Mouse (Mus musculus) heart, embryonic 14.5 days (tissue): ENCODE results near the gene Rpl36a-ps1. TPM values are rescaled to one million over a fixed set of nuclear protein-coding genes. Genes with fewer than 3 reads are reported as not detected.
A peak's percentile ranks its signal among the peaks of the same experiment; 100 is the strongest.

Experiments
- ATAC-seq: fragments of 200-750 bp; cut with Nextera tagmentation; 2 replicates; pipeline ENCODE4 v1.8.0; 2017; ENCODE audit warnings: low read depth, moderate TSS enrichment; ENCODE audit not compliant: insufficient number of reproducible peaks, insufficient read depth, low FRiP score
- H3K27ac ChIP-seq, 2 experiments: fragments of 200-500 bp in 1 of 2; fragments of 300-500 bp in 1 of 2; sonication (generic) in 1 of 2; replicated peaks in 1 of 2; 2 replicates each; pipeline ENCODE4 v1.5.1; 2012 to 2014; ENCODE audit warnings: low read depth in 2 of 2, low read length in 2 of 2, control low read depth in 1 of 2, mild to moderate bottlenecking in 1 of 2, mixed read lengths in 1 of 2; ENCODE audit not compliant: control insufficient read depth in 1 of 2, insufficient read depth in 1 of 2
- H3K27me3 ChIP-seq: fragments of 300-500 bp; sonication (generic); 2 replicates; pipeline ENCODE4 v1.6.1; 2014; ENCODE audit warnings: mild to moderate bottlenecking, low read length, control low read depth; ENCODE audit not compliant: control insufficient read depth, insufficient read depth
- H3K36me3 ChIP-seq: fragments of 300-500 bp; sonication (generic); 2 replicates; pipeline ENCODE4 v1.6.1; 2014; ENCODE audit warnings: mild to moderate bottlenecking, control low read depth, low read length, mixed read lengths; ENCODE audit not compliant: control insufficient read depth, insufficient read depth
- H3K4me1 ChIP-seq, 2 experiments: fragments of 200-500 bp in 1 of 2; fragments of 300-500 bp in 1 of 2; sonication (generic) in 1 of 2; 2 replicates each; pipeline ENCODE4 v1.6.1; 2012 to 2014; ENCODE audit warnings: low read length in 2 of 2, control low read depth in 1 of 2, mixed read lengths in 1 of 2; ENCODE audit not compliant: control insufficient read depth in 2 of 2, insufficient read depth in 2 of 2
- H3K4me2 ChIP-seq: fragments of 300-500 bp; sonication (generic); 2 replicates; pipeline ENCODE4 v1.6.1; 2014; ENCODE audit warnings: mild to moderate bottlenecking, low read length
- H3K4me3 ChIP-seq, 2 experiments: fragments of 200-500 bp in 1 of 2; fragments of 300-500 bp in 1 of 2; sonication (generic) in 1 of 2; 2 replicates each; pipeline ENCODE4 v1.5.1; 2012 to 2014; ENCODE audit warnings: low read length in 2 of 2, mild to moderate bottlenecking in 2 of 2, control low read depth in 1 of 2, low read depth in 1 of 2, moderate library complexity in 1 of 2; ENCODE audit not compliant: control insufficient read depth in 1 of 2, insufficient read depth in 1 of 2
- H3K9ac ChIP-seq: fragments of 300-500 bp; sonication (generic); 2 replicates; pipeline ENCODE4 v1.6.1; 2014; ENCODE audit warnings: mild to moderate bottlenecking, low read length
- H3K9me3 ChIP-seq: fragments of 300-500 bp; sonication (generic); 2 replicates; pipeline ENCODE4 v1.6.1; 2016; ENCODE audit warnings: low read length, control low read depth; ENCODE audit not compliant: control insufficient read depth
- WGBS: fragments of 180-500 bp; shearing (Covaris S2); extraction: QIAGEN DNeasy Blood & Tissue Kit; methylation state at CpG from one replicate; pipeline ENCODE4 v1.1.7; 2014; 5-methylcytosine and 5-hydroxymethylcytosine counted together
- polyA plus RNA-seq: library from polyadenylated mRNA; unstranded; fragments of >200 nt; fragmentation: Nextera tagmentation; extraction: Ambion mirVana; gene quantifications from 2 replicates; pipeline ENCODE4 v1.2.1, GENCODE M21; 2014

Gene Rpl36a-ps1
- polyA plus RNA-seq, 1 experiment from 2014 or later = 1.3 TPM

DNA sequence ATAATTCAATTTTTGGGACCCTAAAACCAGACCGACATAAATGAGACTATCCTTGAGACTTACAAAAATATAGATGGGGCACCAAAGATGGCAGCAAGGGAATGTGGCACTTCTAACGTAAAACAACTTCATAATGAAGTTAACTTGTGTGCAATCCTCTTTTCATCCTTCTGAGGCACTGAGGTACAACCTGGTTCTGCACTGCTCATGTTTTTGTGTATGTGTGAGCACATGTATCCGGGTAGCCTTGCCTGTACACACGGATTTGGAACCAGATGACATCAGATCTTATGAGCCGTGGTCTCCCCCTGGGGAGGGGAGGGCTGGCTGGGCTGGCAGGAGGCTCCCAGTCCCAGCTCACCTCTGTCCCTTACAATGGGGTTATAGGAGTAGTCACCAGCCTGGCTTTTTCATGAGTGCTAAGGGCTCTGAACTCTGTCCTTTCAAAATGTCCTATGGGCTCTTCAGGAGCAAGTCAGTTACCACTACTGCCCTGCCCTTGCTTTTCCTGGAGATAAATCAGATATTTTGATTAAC, 37.3 kb upstream of the Rpl36a-ps1 start:
- Histone ChIP-seq H3K4me1 (peaks cover 2 to 9% of the 10 kb centered on the region in 2 experiments), H3K9ac (no peak overlapping the region), H3K27me3 (no peaks in the 10 kb centered on the region), H3K9me3 (no peaks in the 10 kb centered on the region), H3K4me2 (no peak overlapping the region), H3K27ac (no peak overlapping the region), H3K4me3 (no peak overlapping the region), H3K36me3 (peaks cover 33% of the 10 kb centered on the region)
- 82% methylated on average over 5 of the region's 5 CpGs for WGBS
- ATAC-seq = no peak

DNA sequence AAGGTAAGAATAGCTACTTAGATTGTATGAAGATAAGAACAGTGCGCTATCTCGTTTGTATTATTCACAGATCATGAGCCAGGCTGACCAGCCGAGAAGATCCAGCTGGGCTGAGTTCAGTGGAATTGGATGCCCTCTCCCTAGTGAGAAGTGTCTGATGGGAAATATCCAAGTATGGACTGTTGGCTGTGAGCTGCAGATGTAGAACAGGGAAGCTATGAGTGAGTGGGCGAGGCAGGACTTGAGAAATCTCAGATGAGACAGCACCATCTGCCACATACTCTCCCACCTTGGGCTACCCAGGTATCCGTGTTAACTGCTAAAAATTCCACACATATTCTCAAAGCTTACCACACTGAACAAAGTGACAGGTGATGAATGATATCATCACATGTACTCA, 35.9 kb upstream of the Rpl36a-ps1 start:
- peaks cover 2 to 6% of the 10 kb centered on the region in 2 experiments; a peak in 3 of 4 replicates for H3K4me1 ChIP-seq
- WGBS = 49% methylated on average over 5 of the region's 5 CpGs

GRCm38 (mm10) chr14:99022346-99023086, 28.4 kb upstream of the Rpl36a-ps1 start:
- WGBS = 37% methylated on average over 12 of the region's 12 CpGs
- no peak for ATAC-seq
- H3K36me3 ChIP-seq = no peaks in the 10 kb centered on the region
- peak overlapping the region; percentile 29 to 37 for H3K4me3 ChIP-seq
- H3K4me1 ChIP-seq = peaks cover 4 to 20% of the 10 kb centered on the region in 2 experiments
- H3K4me2 ChIP-seq = peak overlapping the region; percentile 59
- H3K9ac ChIP-seq = peak overlapping the region; percentile 62
- no peaks in the 10 kb centered on the region for H3K9me3 ChIP-seq
- H3K27me3 ChIP-seq = no peaks in the 10 kb centered on the region
- no peak overlapping the region for H3K27ac ChIP-seq

More for the DNA sequence above, 35.9 kb upstream of the Rpl36a-ps1 start:
- no peak for ATAC-seq
- peaks cover 23% of the 10 kb centered on the region for H3K36me3 ChIP-seq
- no peaks in the 10 kb centered on the region for H3K9me3 ChIP-seq
- H3K27me3 ChIP-seq = no peaks in the 10 kb centered on the region
- no peak overlapping the region for H3K27ac ChIP-seq
- no peak overlapping the region for H3K4me2 ChIP-seq
- H3K9ac ChIP-seq = no peak overlapping the region
- H3K4me3 ChIP-seq = no peak overlapping the region

DNA sequence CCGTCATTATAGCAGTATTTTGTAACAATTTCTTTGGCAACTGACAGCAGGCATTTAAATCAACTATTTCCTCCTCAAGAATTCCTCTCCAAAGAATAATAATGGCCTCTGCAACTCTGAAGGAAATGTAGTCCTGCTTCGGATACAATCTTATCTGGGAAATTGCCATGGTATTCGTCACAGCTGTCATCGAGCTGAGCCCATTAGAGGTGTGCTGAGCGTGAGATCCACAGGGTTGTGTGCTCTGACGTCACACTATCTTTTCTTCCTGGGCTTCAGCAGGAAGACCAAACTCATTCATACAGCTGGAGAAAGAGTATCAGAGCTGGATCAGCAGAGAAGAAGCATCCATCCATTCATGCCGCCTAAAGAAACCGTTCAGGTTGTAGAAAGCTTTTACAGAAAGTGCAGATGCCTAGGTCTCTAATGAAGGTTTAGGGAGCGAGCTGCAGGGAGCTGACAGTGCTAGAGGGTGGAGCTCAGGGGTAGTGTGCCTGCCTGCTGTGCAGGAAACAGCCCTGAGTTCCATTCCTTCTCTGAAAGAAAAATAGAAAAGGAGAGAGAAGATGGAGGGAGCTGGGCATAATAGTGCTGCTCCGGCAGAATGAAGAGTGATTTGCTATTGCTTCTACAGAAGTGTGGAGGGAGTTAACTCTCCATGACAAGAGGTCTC, 25.2 kb upstream of the Rpl36a-ps1 start:
- Histone ChIP-seq H3K9ac (no peak overlapping the region), H3K27ac (peak overlapping the region; percentile 69 to 73), H3K4me1 (peaks cover 4 to 28% of the 10 kb centered on the region in 2 experiments), H3K4me2 (peak overlapping the region; percentile 57), H3K36me3 (no peaks in the 10 kb centered on the region), H3K4me3 (peak overlapping the region in 1 of 2 experiments; percentile 3; a peak in 1 of 4 replicates), H3K9me3 (no peaks in the 10 kb centered on the region), H3K27me3 (no peaks in the 10 kb centered on the region)
- 11% methylated on average over 10 of the region's 10 CpGs for WGBS
- ATAC-seq = peak; percentile 84

DNA sequence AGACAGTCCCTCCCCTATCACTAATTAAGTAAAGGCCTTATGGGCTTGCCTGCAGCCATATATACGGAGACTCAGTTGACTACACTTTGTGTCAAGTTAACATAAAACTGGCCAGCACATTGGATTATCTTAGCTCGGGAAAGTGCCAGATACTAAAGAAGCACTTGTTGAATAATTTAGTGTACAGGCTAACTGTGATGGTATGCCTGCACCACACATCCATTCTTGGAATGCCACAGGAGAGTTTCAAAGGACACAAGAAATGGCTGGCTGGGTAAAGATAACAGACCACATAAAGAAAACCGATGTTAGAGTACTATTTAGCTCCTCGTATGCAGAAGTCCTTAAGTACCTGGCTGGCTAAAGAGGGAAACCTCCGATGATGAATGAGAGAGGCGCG, 24.6 kb upstream of the Rpl36a-ps1 start:
- Histone ChIP-seq H3K4me2 (peak overlapping the region; percentile 57), H3K4me3 (peak overlapping the region in 1 of 2 experiments; percentile 3; a peak in 1 of 4 replicates), H3K27me3 (no peaks in the 10 kb centered on the region), H3K36me3 (no peaks in the 10 kb centered on the region), H3K4me1 (peaks cover 4 to 28% of the 10 kb centered on the region in 2 experiments), H3K27ac (peak overlapping the region; percentile 69 to 73), H3K9me3 (no peaks in the 10 kb centered on the region), H3K9ac (no peak overlapping the region)
- WGBS = 8% methylated on average over 7 of the region's 7 CpGs
- peak; percentile 45 for ATAC-seq

GRCm38 (mm10) chr14:99010920-99011313, 16.8 kb upstream of the Rpl36a-ps1 start:
- peak; percentile 64; the same call in 1 of the 2 replicates for ATAC-seq
- Histone ChIP-seq H3K4me1 (peaks cover 5 to 20% of the 10 kb centered on the region in 2 experiments), H3K4me3 (no peak overlapping the region), H3K36me3 (no peaks in the 10 kb centered on the region), H3K9me3 (no peaks in the 10 kb centered on the region), H3K9ac (no peak overlapping the region), H3K4me2 (peak overlapping the region; percentile 51; the same call in 1 of the 2 replicates), H3K27me3 (no peaks in the 10 kb centered on the region), H3K27ac (peak overlapping the region; percentile 90 to 98)
- 4% methylated on average over 2 of the region's 2 CpGs for WGBS

DNA sequence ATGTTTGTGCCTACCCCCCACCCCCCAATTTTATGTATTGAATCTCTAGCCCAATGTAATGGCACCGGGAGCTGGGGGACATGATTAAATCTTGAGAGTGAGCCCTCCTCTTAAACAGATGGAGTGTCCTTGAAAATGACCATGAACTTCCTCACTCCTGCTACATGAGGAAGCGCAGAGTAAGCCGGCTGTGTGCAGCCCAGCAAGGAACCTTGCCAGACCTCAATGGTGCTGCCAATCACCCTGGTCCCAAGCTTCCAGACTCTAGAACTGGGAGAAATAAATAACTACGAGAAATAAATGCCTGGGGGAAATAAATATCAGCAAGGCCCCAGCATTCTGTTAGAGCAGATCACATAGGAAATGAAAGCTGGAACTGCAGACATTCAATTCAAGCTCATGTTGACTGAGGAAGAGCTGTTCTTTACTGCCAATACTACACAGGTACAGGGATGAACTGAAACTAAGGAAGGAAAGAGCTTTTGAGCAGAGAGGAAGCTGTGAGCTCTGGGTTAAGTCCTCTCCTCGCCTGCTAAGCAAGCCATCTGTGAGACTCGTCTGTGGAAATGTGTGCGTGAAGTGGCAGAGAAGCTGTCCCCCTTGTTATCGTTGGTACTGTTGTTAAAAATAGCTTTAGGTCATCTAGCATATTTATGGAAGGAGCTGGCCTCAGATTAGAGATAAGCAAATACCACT, 16.3 kb upstream of the Rpl36a-ps1 start:
- no peak overlapping the region for H3K4me3 ChIP-seq
- 11% methylated on average over 8 of the region's 8 CpGs for WGBS
- H3K27me3 ChIP-seq = no peaks in the 10 kb centered on the region
- peak; percentile 71 for ATAC-seq
- H3K9ac ChIP-seq = peak overlapping the region; percentile 56
- H3K4me1 ChIP-seq = peaks cover 5 to 20% of the 10 kb centered on the region in 2 experiments
- H3K4me2 ChIP-seq = peak overlapping the region; percentile 51
- H3K36me3 ChIP-seq = no peaks in the 10 kb centered on the region
- peak overlapping the region; percentile 95 to 98 for H3K27ac ChIP-seq
- H3K9me3 ChIP-seq = no peaks in the 10 kb centered on the region
